Mouse (Mus musculus): ENCODE data around the gene Rhof.

- TF ChIP-seq ZC3H11A (IDR thresholded peaks at IDR 0.05; ENCODE audit: borderline replicate concordance, low read depth, low read length): no peak
- TF ChIP-seq HCFC1 (IDR thresholded peaks at IDR 0.05; ENCODE audit: borderline replicate concordance, insufficient read depth, low read length): no peak
- no peak for TF ChIP-seq ZNF384 (IDR thresholded peaks at IDR 0.05; ENCODE audit: low read depth, low read length)
- no peak for TF ChIP-seq MAFK (IDR thresholded peaks at IDR 0.05; ENCODE audit: insufficient read depth, low read depth, low read length)
- no peak for TF ChIP-seq CHD2 (IDR thresholded peaks at IDR 0.05; ENCODE audit: low read depth, low read length)
Observed at GRCm38 (mm10) chr5:123068714-123069113, 63.8 kb downstream of the Rhof start.
